Mouse (Mus musculus): ENCODE measurements around the gene Katna1. TPM values are rescaled to one million over a fixed set of nuclear protein-coding genes. Genes with fewer than 3 reads are reported as not detected.

Katna1 gene
- polyA plus RNA-seq, 1 experiment: 17.5 TPM

DNA sequence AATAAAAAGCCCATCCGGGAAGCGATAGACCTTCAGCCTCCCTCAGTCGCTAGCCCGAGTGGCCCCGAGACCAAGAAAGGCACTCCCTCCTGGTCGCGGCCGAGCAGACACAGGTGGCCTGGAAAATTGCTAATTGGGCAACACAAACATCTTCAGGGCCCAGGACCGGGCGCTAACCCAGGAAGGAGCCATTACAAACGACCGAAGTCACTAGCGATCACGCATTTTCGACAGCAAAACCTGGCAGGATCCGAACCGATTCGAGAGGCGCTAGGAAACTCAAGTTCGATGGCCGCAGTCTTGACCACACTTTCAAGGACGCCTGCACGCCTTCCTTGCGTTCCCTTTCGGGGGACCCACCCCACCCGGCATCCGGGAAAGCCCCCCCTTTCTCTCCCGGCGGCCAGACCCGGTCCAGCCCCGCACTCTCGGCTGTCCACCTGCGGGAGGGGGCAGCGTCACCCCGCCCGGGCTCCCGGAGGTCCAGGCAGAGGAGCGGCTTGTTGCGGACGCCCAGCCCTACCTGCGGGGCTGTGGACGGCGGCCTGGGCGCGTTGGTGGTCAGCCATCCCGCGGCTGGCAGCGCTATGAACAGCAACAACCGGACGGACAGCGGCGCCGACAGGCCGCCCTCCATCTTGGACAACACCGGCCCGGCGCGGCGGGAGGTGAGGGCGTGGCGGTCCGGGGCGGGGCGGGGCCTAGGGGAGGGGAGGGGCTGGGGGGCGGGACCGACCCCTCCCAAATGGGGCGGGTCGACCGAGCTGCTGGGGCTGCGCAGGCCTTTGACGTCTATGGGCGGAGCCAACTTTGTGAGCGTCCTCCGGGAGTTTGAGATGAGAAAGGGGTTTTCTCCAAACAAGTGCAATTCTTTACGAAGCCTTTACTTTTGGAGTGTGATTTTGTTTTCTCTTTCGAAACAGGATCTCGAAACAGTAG lies 54.7 kb downstream of the Katna1 start:
- DNase-seq (ENCODE audit: low read depth): peak; percentile 94
- TF ChIP-seq CTCF (IDR thresholded peaks at IDR 0.05; ENCODE audit: borderline replicate concordance, extremely low read depth, insufficient read depth, insufficient read length) (no peak), POLR2A (IDR thresholded peaks at IDR 0.05; ENCODE audit: borderline replicate concordance, extremely low read depth, insufficient read depth, insufficient read length, poor library complexity, severe bottlenecking) (peak; percentile 76; the same call in 1 of the 2 replicates)

DNA sequence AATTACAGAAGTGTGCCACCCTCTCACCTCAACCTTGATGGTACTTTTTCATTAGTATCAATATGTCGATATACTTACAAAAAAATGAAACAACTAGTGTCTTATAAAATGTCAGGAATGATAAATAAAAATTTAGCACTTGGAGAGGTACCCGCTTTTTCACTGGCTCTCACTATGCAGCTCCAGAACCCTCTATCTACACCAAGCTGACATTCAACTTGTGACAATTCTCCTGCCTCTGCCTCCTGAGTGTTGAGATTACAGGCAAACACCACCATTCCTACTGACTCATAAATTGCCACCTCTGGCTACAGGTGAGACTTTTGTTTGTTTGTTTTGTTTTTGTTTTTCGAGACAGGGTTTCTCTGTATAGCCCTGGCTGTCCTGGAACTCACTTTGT lies 55.4 kb downstream of the Katna1 start:
- DNase-seq (ENCODE audit: low read depth): no peak
- no peak for TF ChIP-seq CTCF (IDR thresholded peaks at IDR 0.05; ENCODE audit: borderline replicate concordance, extremely low read depth, insufficient read depth, insufficient read length)
- TF ChIP-seq POLR2A (IDR thresholded peaks at IDR 0.05; ENCODE audit: borderline replicate concordance, extremely low read depth, insufficient read depth, insufficient read length, poor library complexity, severe bottlenecking): no peak

DNA sequence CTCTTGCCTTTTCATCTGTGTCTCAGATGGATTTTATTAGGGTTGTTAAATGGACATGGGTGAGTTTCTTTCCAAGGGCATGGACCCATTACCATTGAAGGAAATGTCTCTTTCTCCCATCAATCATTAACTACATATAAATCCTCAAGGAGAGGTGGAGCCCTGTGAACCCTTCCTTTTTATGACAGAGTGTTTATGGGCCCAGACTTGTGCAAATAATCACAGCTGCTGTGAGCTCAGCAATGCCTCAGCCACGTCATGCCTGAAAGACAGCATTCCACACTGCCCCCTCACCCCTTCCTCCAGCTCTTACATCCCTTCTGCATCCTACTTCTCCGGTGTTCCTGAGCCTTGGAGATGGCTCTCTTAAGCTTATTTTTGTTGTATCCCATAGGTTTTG lies 61.5 kb downstream of the Katna1 start:
- TF ChIP-seq CTCF (IDR thresholded peaks at IDR 0.05; ENCODE audit: borderline replicate concordance, extremely low read depth, insufficient read depth, insufficient read length) (no peak), POLR2A (IDR thresholded peaks at IDR 0.05; ENCODE audit: borderline replicate concordance, extremely low read depth, insufficient read depth, insufficient read length, poor library complexity, severe bottlenecking) (no peak)
- no peak for DNase-seq (ENCODE audit: low read depth)

DNA sequence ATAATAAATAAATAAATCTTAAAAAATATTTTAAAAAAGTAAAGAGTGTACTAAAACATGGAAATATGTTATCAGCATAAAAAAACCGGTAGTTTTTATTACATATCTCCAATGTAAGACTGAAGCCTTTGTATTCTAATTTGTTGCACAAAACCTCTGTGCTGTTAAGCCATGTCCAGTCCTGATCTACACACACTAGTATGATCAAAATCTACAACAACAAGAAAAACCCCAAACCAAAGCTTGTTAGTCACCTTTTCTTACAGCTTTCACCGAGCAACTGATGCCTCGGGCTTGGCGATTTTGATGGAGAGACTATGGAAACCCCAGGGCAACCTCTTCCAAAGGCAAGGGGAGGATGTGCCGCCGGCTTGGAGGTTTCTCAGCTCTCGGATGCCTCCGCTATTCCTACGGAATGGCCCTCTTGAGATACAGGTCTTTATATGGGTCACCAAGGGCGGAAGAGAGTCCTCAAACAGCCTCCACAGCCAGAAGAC lies 66.5 kb downstream of the Katna1 start:
- DNase-seq (ENCODE audit: low read depth): no peak
- no peak for TF ChIP-seq POLR2A (IDR thresholded peaks at IDR 0.05; ENCODE audit: borderline replicate concordance, extremely low read depth, insufficient read depth, insufficient read length, poor library complexity, severe bottlenecking)
- TF ChIP-seq CTCF (IDR thresholded peaks at IDR 0.05; ENCODE audit: borderline replicate concordance, extremely low read depth, insufficient read depth, insufficient read length): no peak

DNA sequence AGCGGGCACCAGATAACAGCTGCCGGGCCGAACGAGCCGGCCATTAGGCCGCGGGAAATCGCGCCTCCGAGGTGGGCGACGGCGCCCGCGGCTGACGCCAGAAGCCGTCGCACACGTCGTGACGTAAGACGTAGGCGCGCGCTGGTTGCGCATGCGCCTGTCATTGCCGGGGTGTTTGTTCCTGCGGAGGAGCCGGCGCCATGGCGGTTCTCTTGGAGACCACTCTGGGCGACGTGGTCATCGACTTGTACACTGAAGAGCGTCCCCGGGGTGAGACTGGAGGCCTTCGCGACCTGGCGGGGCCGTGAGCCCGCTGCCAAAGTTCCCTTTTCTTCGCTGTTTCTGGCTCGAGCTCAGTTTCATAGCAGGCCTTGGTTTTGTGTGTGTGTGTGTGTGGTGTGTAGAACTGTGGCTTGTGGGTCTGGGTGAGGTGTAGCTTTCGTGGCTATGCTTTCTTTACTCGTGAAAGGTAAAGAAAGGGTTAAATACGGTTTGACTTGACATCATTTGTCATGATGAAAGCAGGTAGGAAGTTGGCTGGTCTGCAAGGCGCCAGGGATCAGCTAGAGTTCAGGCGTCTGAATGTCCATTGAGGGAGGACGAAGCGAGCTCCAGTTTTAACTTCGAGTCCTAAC lies 67.1 kb downstream of the Katna1 start, which contains the start of the genes Ginm1 and Ppil4:
TSS of gene Ginm1 (minus strand) at position 74 of the 635 bp plus-strand sequence.
TSS of gene Ppil4 (plus strand) at position 141 of the 635 bp plus-strand sequence.
- TF ChIP-seq CTCF (IDR thresholded peaks at IDR 0.05; ENCODE audit: borderline replicate concordance, extremely low read depth, insufficient read depth, insufficient read length): no peak
- peak; percentile 95 for TF ChIP-seq POLR2A (IDR thresholded peaks at IDR 0.05; ENCODE audit: borderline replicate concordance, extremely low read depth, insufficient read depth, insufficient read length, poor library complexity, severe bottlenecking)
- peak; percentile 97 for DNase-seq (ENCODE audit: low read depth)

DNA sequence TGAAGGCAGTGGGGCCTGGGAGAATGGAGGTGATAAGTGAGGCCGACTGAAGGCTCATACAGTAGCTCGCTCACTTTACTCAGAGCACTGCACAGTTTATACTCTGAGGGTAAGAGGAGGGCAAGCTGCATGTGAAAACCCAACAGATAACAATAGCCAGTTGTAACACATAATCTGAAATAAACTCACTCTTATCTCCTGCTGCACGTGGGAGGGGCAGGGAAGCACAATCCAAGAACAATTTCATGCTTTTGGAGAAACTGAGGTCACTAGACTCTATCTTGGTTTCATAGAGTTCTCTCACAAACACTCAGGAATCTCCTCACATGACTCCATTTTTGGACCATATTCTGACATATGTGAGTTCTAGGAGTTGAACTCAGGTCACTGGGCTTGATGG lies 75.5 kb downstream of the Katna1 start:
- DNase-seq (ENCODE audit: low read depth): no peak
- TF ChIP-seq POLR2A (IDR thresholded peaks at IDR 0.05; ENCODE audit: borderline replicate concordance, extremely low read depth, insufficient read depth, insufficient read length, poor library complexity, severe bottlenecking) (no peak), CTCF (IDR thresholded peaks at IDR 0.05; ENCODE audit: borderline replicate concordance, extremely low read depth, insufficient read depth, insufficient read length) (no peak)

DNA sequence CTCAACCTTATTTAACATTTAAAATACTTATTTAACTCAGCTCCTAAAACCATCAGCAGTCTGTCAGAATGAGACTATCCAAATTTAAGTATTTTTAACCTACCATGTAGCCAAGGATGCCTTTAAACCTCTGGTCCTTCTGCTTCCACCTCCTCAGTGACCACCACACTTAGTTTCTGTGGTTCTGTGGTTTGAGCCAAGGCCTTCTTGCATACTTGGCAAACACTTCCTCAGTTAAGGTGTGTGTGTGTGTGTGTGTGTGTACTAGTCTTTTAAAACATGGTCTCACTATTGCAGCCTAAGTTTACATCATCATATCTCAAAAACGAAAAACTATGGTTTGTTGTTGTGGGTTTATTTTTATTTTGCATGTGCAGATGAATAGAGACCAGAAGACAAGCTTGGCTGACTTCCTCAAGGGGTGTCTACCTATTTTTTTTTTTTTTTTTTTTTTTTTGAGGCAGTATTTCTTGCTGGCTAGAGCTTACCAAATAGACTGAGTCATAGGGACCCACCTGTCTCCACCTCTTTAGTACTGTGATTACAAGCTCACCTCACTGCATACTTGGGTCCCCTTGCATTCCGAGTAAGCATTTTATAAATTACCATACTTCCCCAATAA lies 76.8 kb downstream of the Katna1 start:
- DNase-seq (ENCODE audit: low read depth): no peak
- no peak for TF ChIP-seq POLR2A (IDR thresholded peaks at IDR 0.05; ENCODE audit: borderline replicate concordance, extremely low read depth, insufficient read depth, insufficient read length, poor library complexity, severe bottlenecking)
- TF ChIP-seq CTCF (IDR thresholded peaks at IDR 0.05; ENCODE audit: borderline replicate concordance, extremely low read depth, insufficient read depth, insufficient read length): no peak

DNA sequence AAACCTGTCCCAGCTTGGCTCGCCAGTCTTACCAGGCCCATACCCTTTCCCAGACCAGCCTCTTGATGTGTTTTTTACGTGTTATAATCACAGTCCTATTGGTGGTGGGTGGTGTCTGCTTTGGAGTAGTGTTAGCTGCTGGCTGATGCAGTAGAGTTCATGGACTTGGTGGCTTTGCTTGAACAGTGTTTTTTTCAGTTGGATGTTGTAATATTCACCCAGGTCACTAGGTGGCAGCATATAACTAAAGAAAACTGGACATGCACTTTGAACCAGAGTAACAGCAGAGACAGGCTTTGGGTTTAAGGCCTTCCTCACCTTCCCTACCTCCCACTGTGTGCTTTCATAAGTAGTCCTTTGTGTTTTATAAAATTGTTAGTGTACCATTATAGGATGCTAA lies 84.1 kb downstream of the Katna1 start:
- TF ChIP-seq POLR2A (IDR thresholded peaks at IDR 0.05; ENCODE audit: borderline replicate concordance, extremely low read depth, insufficient read depth, insufficient read length, poor library complexity, severe bottlenecking) (no peak), CTCF (IDR thresholded peaks at IDR 0.05; ENCODE audit: borderline replicate concordance, extremely low read depth, insufficient read depth, insufficient read length) (peak; percentile 56)
- peak; percentile 79 for DNase-seq (ENCODE audit: low read depth)

Other genes with a start within 250 kb of the Katna1 start
- gene Lrp11, start 136.2 kb upstream of the Katna1 start, polyA plus RNA-seq (2012; rRNA removed): 51.2 and 59.9 TPM in 2 replicates
- gene Nup43, start 58.5 kb upstream of the Katna1 start, polyA plus RNA-seq (2012; rRNA removed): 25.2 and 35.0 TPM in 2 replicates
- 76.2 and 79.2 TPM in 2 replicates for gene Pcmt1, start 44.9 kb upstream of the Katna1 start, polyA plus RNA-seq (2012; rRNA removed)
- gene Lats1, start 44.8 kb upstream of the Katna1 start, polyA plus RNA-seq (2012; rRNA removed): 26.6 and 32.1 TPM in 2 replicates
- gene Ginm1, start 66.8 kb downstream of the Katna1 start, polyA plus RNA-seq (2012; rRNA removed): 24.4 and 26.4 TPM in 2 replicates
- 17.4 and 26.0 TPM in 2 replicates for gene Ppil4, start 66.9 kb downstream of the Katna1 start, polyA plus RNA-seq (2012; rRNA removed)
- 0.11 and 0.15 TPM in 2 replicates for gene Zc3h12d, start 106.5 kb downstream of the Katna1 start, polyA plus RNA-seq (2012; rRNA removed)
- 41.6 and 61.3 TPM in 2 replicates for gene Tab2, start 230.2 kb downstream of the Katna1 start, polyA plus RNA-seq (2012; rRNA removed)